Mouse (Mus musculus): ENCODE results near the gene Fbxl20. TPM values are rescaled to one million over a fixed set of nuclear protein-coding genes. Genes with fewer than 3 reads are reported as not detected.

The Fbxl20 gene
- polyA plus RNA-seq, 1 experiment from 2014 or later, result 4.9 TPM

DNA sequence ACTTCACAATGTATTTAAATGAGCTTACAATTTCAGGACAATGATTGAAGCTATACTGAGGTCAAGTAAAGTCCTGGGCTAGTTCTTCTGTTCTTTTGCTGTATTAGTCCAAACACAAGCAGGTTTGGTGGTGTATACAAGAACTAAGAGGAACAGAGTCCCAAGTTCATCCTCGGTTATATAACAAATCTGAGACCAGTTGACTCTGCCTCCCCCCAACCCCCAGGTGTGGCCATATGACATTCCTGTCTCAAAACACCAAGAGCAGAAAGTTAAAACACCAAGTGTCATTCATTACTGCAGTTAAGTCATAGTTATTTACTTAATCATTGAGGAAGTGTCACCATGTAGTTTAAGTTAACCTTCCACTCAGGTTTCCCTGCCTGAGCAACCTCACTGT lies 18.2 kb upstream of the Fbxl20 start:
- H3K4me1 ChIP-seq (ENCODE audit: insufficient read depth), result no peaks in the 10 kb centered on the region
- H3K4me3 ChIP-seq (ENCODE audit: low read depth, low read length), result no peak overlapping the region
- peaks cover 75% of the 10 kb centered on the region for H3K36me3 ChIP-seq (replicated peaks; ENCODE audit: insufficient read depth, low read length)
- TF ChIP-seq CTCF (IDR thresholded peaks at IDR 0.05; ENCODE audit: low read depth) (no peak), EP300 (IDR thresholded peaks at IDR 0.05; ENCODE audit: low read depth) (no peak)
- no peaks in the 10 kb centered on the region for H3K27me3 ChIP-seq (ENCODE audit: insufficient read depth, low read length)
- no peak overlapping the region for H3K27ac ChIP-seq (ENCODE audit: low read depth)
- H3K4me2 ChIP-seq (ENCODE audit: low read depth, low read length), result no peak overlapping the region
- DNase-seq, result no peak
- no peak overlapping the region for H3K9ac ChIP-seq (replicated peaks)
- no peaks in the 10 kb centered on the region for H3K9me3 ChIP-seq (ENCODE audit: low read length)
- 64% methylated on average over 1 of the region's 1 CpGs for WGBS (ENCODE audit: insufficient replicate concordance)
- no peak for ATAC-seq

DNA sequence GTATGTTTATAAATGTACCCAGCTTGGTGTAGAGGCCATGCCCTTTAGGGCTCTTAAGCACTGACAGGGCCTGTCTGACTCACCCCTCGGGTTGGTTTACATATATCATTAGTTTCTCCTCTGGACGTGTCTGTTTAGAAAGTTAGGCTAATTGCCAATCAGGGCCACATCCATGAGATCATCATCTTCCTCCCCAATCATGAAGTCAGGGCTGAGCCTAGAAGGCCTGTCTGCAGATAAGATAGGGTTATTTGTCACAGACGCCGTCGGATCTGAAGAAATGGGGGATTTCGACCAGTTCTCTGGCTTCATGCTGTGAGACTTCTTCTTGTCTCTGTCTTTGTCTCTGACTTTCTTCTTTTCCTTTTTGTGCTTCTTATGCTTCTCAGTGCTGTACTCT lies 4.9 kb upstream of the Fbxl20 start:
- Histone ChIP-seq H3K27ac (ENCODE audit: low read depth) (no peak overlapping the region), H3K36me3 (replicated peaks; ENCODE audit: insufficient read depth, low read length) (peaks cover 39% of the 10 kb centered on the region), H3K9me3 (ENCODE audit: low read length) (no peaks in the 10 kb centered on the region), H3K4me2 (ENCODE audit: low read depth, low read length) (no peak overlapping the region), H3K4me3 (ENCODE audit: low read depth, low read length) (no peak overlapping the region), H3K9ac (replicated peaks) (no peak overlapping the region), H3K4me1 (ENCODE audit: insufficient read depth) (no peaks in the 10 kb centered on the region), H3K27me3 (ENCODE audit: insufficient read depth, low read length) (no peaks in the 10 kb centered on the region)
- TF ChIP-seq EP300 (IDR thresholded peaks at IDR 0.05; ENCODE audit: low read depth) (no peak), CTCF (IDR thresholded peaks at IDR 0.05; ENCODE audit: low read depth) (no peak)
- ATAC-seq (no peak), DNase-seq (no peak)
- WGBS (ENCODE audit: insufficient replicate concordance), result 73% methylated on average over 6 of the region's 6 CpGs

DNA sequence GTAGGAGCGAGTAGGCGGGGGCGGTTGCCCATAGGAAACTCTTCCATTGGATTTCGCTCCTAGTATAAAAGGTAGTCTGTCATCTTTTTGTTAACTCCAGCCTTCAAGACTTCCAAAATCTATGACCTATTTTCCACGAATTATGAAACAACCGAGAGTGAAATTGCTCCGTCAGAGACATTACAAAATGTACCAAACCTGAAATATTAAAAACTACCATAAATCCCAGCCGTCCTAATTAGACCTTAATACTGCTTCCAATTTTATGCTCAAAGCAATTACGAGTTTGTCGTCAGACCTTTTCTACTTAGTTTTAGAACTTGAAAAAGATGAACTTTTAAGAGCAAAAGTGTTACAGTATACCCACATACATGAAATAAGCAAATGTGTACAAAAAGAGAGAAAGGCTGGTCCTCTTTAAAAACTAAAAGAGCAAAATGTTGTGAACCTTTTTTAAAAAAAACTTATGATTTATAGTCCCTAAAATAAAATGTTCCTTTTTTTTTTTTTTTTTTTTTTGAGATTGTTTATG lies 488 bp upstream of the Fbxl20 start:
- no peak overlapping the region for H3K9ac ChIP-seq (replicated peaks)
- ATAC-seq, result no peak

DNA sequence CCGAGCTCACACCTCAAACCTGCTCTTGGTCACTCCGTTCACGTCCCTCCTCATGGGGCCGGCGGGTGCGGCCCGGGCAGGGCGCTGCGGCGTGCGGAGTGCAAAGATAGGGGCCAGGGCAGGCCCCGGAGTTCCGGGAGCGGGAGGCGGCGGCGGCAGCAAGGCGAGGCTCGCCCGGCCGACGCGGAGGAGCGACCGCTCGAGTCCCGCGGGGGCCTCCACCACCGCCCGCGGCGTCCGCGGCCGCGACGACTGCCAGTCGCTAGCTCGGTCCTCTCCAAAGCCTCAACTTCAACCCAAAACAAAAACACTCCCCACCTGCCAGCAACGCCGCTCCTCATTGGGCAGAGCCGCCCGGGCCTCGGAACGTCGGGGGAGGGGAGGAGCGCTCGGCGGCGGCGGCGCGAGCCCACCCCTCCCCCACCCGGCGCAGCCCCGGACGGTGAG lies 876 bp downstream of the Fbxl20 start:
- peak overlapping the region; percentile 97 for H3K27ac ChIP-seq (ENCODE audit: low read depth)
- WGBS (ENCODE audit: insufficient replicate concordance), result 4% methylated on average over 30 of the region's 57 CpGs
- no peaks in the 10 kb centered on the region for H3K27me3 ChIP-seq (ENCODE audit: insufficient read depth, low read length)
- DNase-seq (peak; percentile 94), ATAC-seq (peak; percentile 88)
- H3K36me3 ChIP-seq (replicated peaks; ENCODE audit: insufficient read depth, low read length), result no peaks in the 10 kb centered on the region
- peak overlapping the region; percentile 86 for H3K4me2 ChIP-seq (ENCODE audit: low read depth, low read length)
- peak overlapping the region; percentile 83 for H3K4me3 ChIP-seq (ENCODE audit: low read depth, low read length)
- TF ChIP-seq CTCF (IDR thresholded peaks at IDR 0.05; ENCODE audit: low read depth) (no peak), EP300 (IDR thresholded peaks at IDR 0.05; ENCODE audit: low read depth) (no peak)
- no peaks in the 10 kb centered on the region for H3K9me3 ChIP-seq (ENCODE audit: low read length)
- peaks cover 11% of the 10 kb centered on the region for H3K4me1 ChIP-seq (ENCODE audit: insufficient read depth)
- H3K9ac ChIP-seq (replicated peaks), result peak overlapping the region; percentile 87

More for the DNA sequence above, 488 bp upstream of the Fbxl20 start:
- TF ChIP-seq EP300 (IDR thresholded peaks at IDR 0.05; ENCODE audit: low read depth), result no peak
- TF ChIP-seq CTCF (IDR thresholded peaks at IDR 0.05; ENCODE audit: low read depth), result no peak
- H3K27me3 ChIP-seq (ENCODE audit: insufficient read depth, low read length), result no peaks in the 10 kb centered on the region
- H3K9me3 ChIP-seq (ENCODE audit: low read length), result no peaks in the 10 kb centered on the region
- no peak for DNase-seq
- H3K4me1 ChIP-seq (ENCODE audit: insufficient read depth), result peaks cover 11% of the 10 kb centered on the region
- H3K4me3 ChIP-seq (ENCODE audit: low read depth, low read length), result peak overlapping the region; percentile 83
- H3K27ac ChIP-seq (ENCODE audit: low read depth), result no peak overlapping the region
- H3K4me2 ChIP-seq (ENCODE audit: low read depth, low read length), result peak overlapping the region; percentile 86
- H3K36me3 ChIP-seq (replicated peaks; ENCODE audit: insufficient read depth, low read length), result peaks cover 9% of the 10 kb centered on the region
- 7% methylated on average over 10 of the region's 10 CpGs for WGBS (ENCODE audit: insufficient replicate concordance)

DNA sequence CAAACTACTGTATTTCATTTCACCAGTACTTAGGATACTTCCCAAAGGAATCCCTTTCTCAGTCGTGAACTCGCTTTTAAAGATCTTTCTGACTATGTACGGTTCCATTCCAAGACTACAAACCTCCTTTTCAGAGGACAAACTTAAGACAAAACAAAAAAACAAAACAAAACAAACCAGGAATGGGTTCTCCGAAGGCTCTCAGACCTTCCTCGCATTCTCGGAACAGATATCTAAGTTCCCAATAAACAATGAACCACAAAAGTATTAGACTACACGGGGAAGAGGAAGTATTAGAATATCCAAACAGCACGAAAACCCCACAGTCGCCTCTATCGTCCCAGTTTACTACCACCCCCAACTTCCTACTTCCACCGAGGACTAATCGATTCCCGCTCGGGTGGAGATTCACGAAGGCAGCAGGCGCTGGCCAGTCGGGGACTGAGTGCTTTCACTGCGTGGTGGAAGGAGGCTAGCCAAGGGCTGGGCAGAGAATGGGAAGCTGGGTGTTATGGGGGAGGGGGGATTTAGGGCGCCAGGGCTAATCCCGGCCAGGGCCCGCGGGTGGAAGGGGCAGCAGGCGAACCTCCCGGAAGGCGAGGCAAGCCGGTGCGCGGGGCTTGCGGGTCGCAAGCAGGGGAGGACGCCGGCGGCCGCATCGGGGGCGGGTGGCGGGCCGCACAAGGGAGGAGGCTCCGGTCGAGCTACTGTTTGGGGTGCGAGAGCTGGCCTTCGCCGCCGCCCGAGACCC lies 1.5 kb downstream of the Fbxl20 start:
- DNase-seq, result peak; percentile 67
- TF ChIP-seq EP300 (IDR thresholded peaks at IDR 0.05; ENCODE audit: low read depth), result no peak
- no peak for TF ChIP-seq CTCF (IDR thresholded peaks at IDR 0.05; ENCODE audit: low read depth)
- H3K36me3 ChIP-seq (replicated peaks; ENCODE audit: insufficient read depth, low read length), result no peaks in the 10 kb centered on the region
- peaks cover 11% of the 10 kb centered on the region for H3K4me1 ChIP-seq (ENCODE audit: insufficient read depth)
- peak overlapping the region; percentile 87 for H3K9ac ChIP-seq (replicated peaks)
- peak; percentile 34 for ATAC-seq
- H3K9me3 ChIP-seq (ENCODE audit: low read length), result no peaks in the 10 kb centered on the region
- H3K27me3 ChIP-seq (ENCODE audit: insufficient read depth, low read length), result no peaks in the 10 kb centered on the region
- WGBS (ENCODE audit: insufficient replicate concordance), result 2% methylated on average over 45 of the region's 45 CpGs
- H3K27ac ChIP-seq (ENCODE audit: low read depth), result peak overlapping the region; percentile 97
- peak overlapping the region; percentile 83 for H3K4me3 ChIP-seq (ENCODE audit: low read depth, low read length)
- H3K4me2 ChIP-seq (ENCODE audit: low read depth, low read length), result peak overlapping the region; percentile 86

DNA sequence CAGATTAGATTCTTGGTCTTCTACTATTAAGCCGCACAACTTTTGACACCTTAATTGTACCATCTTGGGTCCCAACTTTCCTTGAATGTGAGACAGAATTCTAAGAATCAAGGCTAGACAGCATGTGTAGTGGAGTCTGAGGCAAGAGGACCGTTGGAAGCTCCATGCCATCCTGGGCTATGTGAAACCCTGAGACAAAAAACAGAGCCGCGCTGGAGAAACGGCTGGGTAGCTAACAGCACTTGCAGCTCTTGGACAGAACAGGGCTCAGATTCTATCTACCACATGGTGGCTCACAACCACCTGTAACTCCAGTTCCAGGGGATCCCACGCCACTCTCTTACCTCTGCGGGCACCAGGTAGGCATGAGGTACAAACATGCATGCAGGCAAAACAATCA lies 4.3 kb downstream of the Fbxl20 start:
- no peak overlapping the region for H3K4me2 ChIP-seq (ENCODE audit: low read depth, low read length)
- no peak overlapping the region for H3K9ac ChIP-seq (replicated peaks)
- DNase-seq (no peak), ATAC-seq (no peak)
- TF ChIP-seq CTCF (IDR thresholded peaks at IDR 0.05; ENCODE audit: low read depth), result no peak
- no peak for TF ChIP-seq EP300 (IDR thresholded peaks at IDR 0.05; ENCODE audit: low read depth)
- no peak overlapping the region for H3K4me3 ChIP-seq (ENCODE audit: low read depth, low read length)
- no peaks in the 10 kb centered on the region for H3K9me3 ChIP-seq (ENCODE audit: low read length)
- no peaks in the 10 kb centered on the region for H3K27me3 ChIP-seq (ENCODE audit: insufficient read depth, low read length)
- H3K27ac ChIP-seq (ENCODE audit: low read depth), result no peak overlapping the region
- H3K4me1 ChIP-seq (ENCODE audit: insufficient read depth), result peaks cover 11% of the 10 kb centered on the region
- 88% methylated on average over 7 of the region's 7 CpGs for WGBS (ENCODE audit: insufficient replicate concordance)
- no peaks in the 10 kb centered on the region for H3K36me3 ChIP-seq (replicated peaks; ENCODE audit: insufficient read depth, low read length)
